Mouse (Mus musculus): ENCODE results near the gene Fam13a. TPM values are rescaled to one million over a fixed set of nuclear protein-coding genes. Genes with fewer than 3 reads are reported as not detected.
A peak's percentile ranks its signal among the peaks of the same experiment; 100 is the strongest.

The Fam13a gene
- polyA plus RNA-seq, 1 experiment from 2014 or later, result 4.1 TPM

- no peak overlapping the region for H3K4me2 ChIP-seq (ENCODE audit: low read depth, severe bottlenecking)
- no peaks in the 10 kb centered on the region for H3K9me3 ChIP-seq (ENCODE audit: control insufficient read depth, low read length)
- no peak overlapping the region for H3K4me3 ChIP-seq (ENCODE audit: low read depth, low read length)
- no peaks in the 10 kb centered on the region for H3K27me3 ChIP-seq (ENCODE audit: control insufficient read depth, insufficient read depth, low read length)
- WGBS, result 83% methylated on average over 4 of the region's 4 CpGs
- DNase-seq (ENCODE audit: low spot score) (no peak), ATAC-seq (ENCODE audit: insufficient number of reproducible peaks, low FRiP score, low TSS enrichment, low read depth) (no peak)
- H3K9ac ChIP-seq (ENCODE audit: low read length), result no peak overlapping the region
- no peaks in the 10 kb centered on the region for H3K36me3 ChIP-seq (ENCODE audit: control insufficient read depth, insufficient read depth, low read length)
- H3K4me1 ChIP-seq (ENCODE audit: control insufficient read depth, insufficient read depth, low read length), result no peaks in the 10 kb centered on the region
- H3K27ac ChIP-seq (replicated peaks; ENCODE audit: low read depth, low read length), result no peak overlapping the region
These were observed 90.2 kb downstream of the Fam13a start for GRCm38 (mm10) chr6:58934144-58934543.

- no peak overlapping the region for H3K4me2 ChIP-seq (ENCODE audit: low read depth, severe bottlenecking)
- H3K9me3 ChIP-seq (ENCODE audit: control insufficient read depth, low read length), result no peaks in the 10 kb centered on the region
- H3K4me1 ChIP-seq (ENCODE audit: control insufficient read depth, insufficient read depth, low read length), result no peaks in the 10 kb centered on the region
- ATAC-seq (ENCODE audit: insufficient number of reproducible peaks, low FRiP score, low TSS enrichment, low read depth) (peak; percentile 85), DNase-seq (ENCODE audit: low spot score) (peak; percentile 47)
- no peaks in the 10 kb centered on the region for H3K36me3 ChIP-seq (ENCODE audit: control insufficient read depth, insufficient read depth, low read length)
- H3K4me3 ChIP-seq (ENCODE audit: low read depth, low read length), result no peak overlapping the region
- no peak overlapping the region for H3K27ac ChIP-seq (replicated peaks; ENCODE audit: low read depth, low read length)
- no peak overlapping the region for H3K9ac ChIP-seq (ENCODE audit: low read length)
- 34% methylated on average over 6 of the region's 6 CpGs for WGBS
- H3K27me3 ChIP-seq (ENCODE audit: control insufficient read depth, insufficient read depth, low read length), result no peaks in the 10 kb centered on the region
These were observed 91.0 kb downstream of the Fam13a start for GRCm38 (mm10) chr6:58933189-58933913.

- Histone ChIP-seq H3K4me1 (ENCODE audit: control insufficient read depth, insufficient read depth, low read length) (no peaks in the 10 kb centered on the region), H3K27me3 (ENCODE audit: control insufficient read depth, insufficient read depth, low read length) (no peaks in the 10 kb centered on the region), H3K9ac (ENCODE audit: low read length) (no peak overlapping the region), H3K4me2 (ENCODE audit: low read depth, severe bottlenecking) (no peak overlapping the region), H3K27ac (replicated peaks; ENCODE audit: low read depth, low read length) (no peak overlapping the region), H3K9me3 (ENCODE audit: control insufficient read depth, low read length) (no peaks in the 10 kb centered on the region), H3K4me3 (ENCODE audit: low read depth, low read length) (no peak overlapping the region), H3K36me3 (ENCODE audit: control insufficient read depth, insufficient read depth, low read length) (no peaks in the 10 kb centered on the region)
- DNase-seq (ENCODE audit: low spot score) (no peak), ATAC-seq (ENCODE audit: insufficient number of reproducible peaks, low FRiP score, low TSS enrichment, low read depth) (no peak)
- 80% methylated on average over 12 of the region's 12 CpGs for WGBS
These were observed 91.7 kb downstream of the Fam13a start for GRCm38 (mm10) chr6:58932515-58933188.

GRCm38 (mm10) chr6:58931149-58931548 is 93.2 kb downstream of the Fam13a start:
- no peaks in the 10 kb centered on the region for H3K4me1 ChIP-seq (ENCODE audit: control insufficient read depth, insufficient read depth, low read length)
- H3K4me3 ChIP-seq (ENCODE audit: low read depth, low read length), result no peak overlapping the region
- no peak overlapping the region for H3K9ac ChIP-seq (ENCODE audit: low read length)
- no peak overlapping the region for H3K27ac ChIP-seq (replicated peaks; ENCODE audit: low read depth, low read length)
- DNase-seq (ENCODE audit: low spot score) (no peak), ATAC-seq (ENCODE audit: insufficient number of reproducible peaks, low FRiP score, low TSS enrichment, low read depth) (no peak)
- H3K4me2 ChIP-seq (ENCODE audit: low read depth, severe bottlenecking), result no peak overlapping the region
- H3K36me3 ChIP-seq (ENCODE audit: control insufficient read depth, insufficient read depth, low read length), result no peaks in the 10 kb centered on the region
- 85% methylated on average over 4 of the region's 4 CpGs for WGBS
- H3K27me3 ChIP-seq (ENCODE audit: control insufficient read depth, insufficient read depth, low read length), result no peaks in the 10 kb centered on the region
- H3K9me3 ChIP-seq (ENCODE audit: control insufficient read depth, low read length), result no peaks in the 10 kb centered on the region

- H3K4me2 ChIP-seq (ENCODE audit: low read depth, severe bottlenecking), result no peak overlapping the region
- no peaks in the 10 kb centered on the region for H3K4me1 ChIP-seq (ENCODE audit: control insufficient read depth, insufficient read depth, low read length)
- no peak overlapping the region for H3K4me3 ChIP-seq (ENCODE audit: low read depth, low read length)
- H3K27ac ChIP-seq (replicated peaks; ENCODE audit: low read depth, low read length), result no peak overlapping the region
- no peaks in the 10 kb centered on the region for H3K9me3 ChIP-seq (ENCODE audit: control insufficient read depth, low read length)
- no peak overlapping the region for H3K9ac ChIP-seq (ENCODE audit: low read length)
- H3K27me3 ChIP-seq (ENCODE audit: control insufficient read depth, insufficient read depth, low read length), result no peaks in the 10 kb centered on the region
- DNase-seq (ENCODE audit: low spot score), result no peak
- no peaks in the 10 kb centered on the region for H3K36me3 ChIP-seq (ENCODE audit: control insufficient read depth, insufficient read depth, low read length)
- ATAC-seq (ENCODE audit: insufficient number of reproducible peaks, low FRiP score, low TSS enrichment, low read depth), result no peak
- 84% methylated on average over 9 of the region's 9 CpGs for WGBS
These were observed 94.4 kb downstream of the Fam13a start for GRCm38 (mm10) chr6:58929911-58930431.

GRCm38 (mm10) chr6:58927881-58928280 is 96.5 kb downstream of the Fam13a start:
- no peaks in the 10 kb centered on the region for H3K36me3 ChIP-seq (ENCODE audit: control insufficient read depth, insufficient read depth, low read length)
- no peak for ATAC-seq (ENCODE audit: insufficient number of reproducible peaks, low FRiP score, low TSS enrichment, low read depth)
- no peaks in the 10 kb centered on the region for H3K9me3 ChIP-seq (ENCODE audit: control insufficient read depth, low read length)
- no peak overlapping the region for H3K4me3 ChIP-seq (ENCODE audit: low read depth, low read length)
- no peak for DNase-seq (ENCODE audit: low spot score)
- no peaks in the 10 kb centered on the region for H3K27me3 ChIP-seq (ENCODE audit: control insufficient read depth, insufficient read depth, low read length)
- no peak overlapping the region for H3K9ac ChIP-seq (ENCODE audit: low read length)
- no peak overlapping the region for H3K27ac ChIP-seq (replicated peaks; ENCODE audit: low read depth, low read length)
- H3K4me1 ChIP-seq (ENCODE audit: control insufficient read depth, insufficient read depth, low read length), result no peaks in the 10 kb centered on the region
- no peak overlapping the region for H3K4me2 ChIP-seq (ENCODE audit: low read depth, severe bottlenecking)
- 89% methylated on average over 2 of the region's 2 CpGs for WGBS

- Histone ChIP-seq H3K4me2 (ENCODE audit: low read depth, severe bottlenecking) (no peak overlapping the region), H3K4me3 (ENCODE audit: low read depth, low read length) (no peak overlapping the region), H3K36me3 (ENCODE audit: control insufficient read depth, insufficient read depth, low read length) (no peaks in the 10 kb centered on the region), H3K27ac (replicated peaks; ENCODE audit: low read depth, low read length) (no peak overlapping the region), H3K9ac (ENCODE audit: low read length) (no peak overlapping the region), H3K4me1 (ENCODE audit: control insufficient read depth, insufficient read depth, low read length) (no peaks in the 10 kb centered on the region), H3K27me3 (ENCODE audit: control insufficient read depth, insufficient read depth, low read length) (no peaks in the 10 kb centered on the region), H3K9me3 (ENCODE audit: control insufficient read depth, low read length) (no peaks in the 10 kb centered on the region)
- DNase-seq (ENCODE audit: low spot score), result no peak
- ATAC-seq (ENCODE audit: insufficient number of reproducible peaks, low FRiP score, low TSS enrichment, low read depth), result no peak
- WGBS, result 87% methylated on average over 5 of the region's 5 CpGs
These were observed 101.8 kb downstream of the Fam13a start for GRCm38 (mm10) chr6:58922511-58922910.

GRCm38 (mm10) chr6:58921623-58922022 is 102.7 kb downstream of the Fam13a start:
- H3K9me3 ChIP-seq (ENCODE audit: control insufficient read depth, low read length), result no peaks in the 10 kb centered on the region
- no peaks in the 10 kb centered on the region for H3K36me3 ChIP-seq (ENCODE audit: control insufficient read depth, insufficient read depth, low read length)
- 52% methylated on average over 3 of the region's 3 CpGs for WGBS
- H3K4me3 ChIP-seq (ENCODE audit: low read depth, low read length), result no peak overlapping the region
- H3K9ac ChIP-seq (ENCODE audit: low read length), result no peak overlapping the region
- H3K4me1 ChIP-seq (ENCODE audit: control insufficient read depth, insufficient read depth, low read length), result no peaks in the 10 kb centered on the region
- H3K27me3 ChIP-seq (ENCODE audit: control insufficient read depth, insufficient read depth, low read length), result no peaks in the 10 kb centered on the region
- H3K27ac ChIP-seq (replicated peaks; ENCODE audit: low read depth, low read length), result no peak overlapping the region
- ATAC-seq (ENCODE audit: insufficient number of reproducible peaks, low FRiP score, low TSS enrichment, low read depth), result no peak
- no peak overlapping the region for H3K4me2 ChIP-seq (ENCODE audit: low read depth, severe bottlenecking)
- DNase-seq (ENCODE audit: low spot score), result no peak

Data from limb, embryonic 11.5 days (tissue).